Mouse (Mus musculus) heart, adult 2 months (tissue): ENCODE results near the gene Zbtb6. TPM values are rescaled to one million over a fixed set of nuclear protein-coding genes. Genes with fewer than 3 reads are reported as not detected.

ENCODE experiments used
- DNase-seq, 2 experiments: peaks; one replicate each; pipeline ENCODE4 v3.0.0; 2021
- H3K27ac ChIP-seq: fragments of 200-600 bp; 2 replicates; pipeline ENCODE4 v1.8.1; 2022
- H3K27me3 ChIP-seq: fragments of 200-500 bp; 2 replicates; pipeline ENCODE4 v1.6.1; 2012; ENCODE audit warnings: mild to moderate bottlenecking, low read length, inconsistent platforms, mixed read lengths; ENCODE audit not compliant: control insufficient read depth, insufficient read depth
- H3K36me3 ChIP-seq: fragments of 200-500 bp; 2 replicates; pipeline ENCODE4 v1.6.1; 2012; ENCODE audit warnings: low read length, inconsistent platforms; ENCODE audit not compliant: control insufficient read depth, insufficient read depth
- H3K4me1 ChIP-seq: fragments of 200-500 bp; 2 replicates; pipeline ENCODE4 v1.6.1; 2011; ENCODE audit warnings: low read length; ENCODE audit not compliant: control insufficient read depth, insufficient read depth
- H3K4me3 ChIP-seq: fragments of 200-600 bp; 2 replicates; pipeline ENCODE4 v1.8.1; 2022
- H3K79me2 ChIP-seq: fragments of 200-500 bp; replicated peaks from 2 replicates; pipeline ENCODE4 v1.6.1; 2012; ENCODE audit warnings: mild to moderate bottlenecking, inconsistent platforms, low read length, moderate library complexity, mixed read lengths; ENCODE audit not compliant: control insufficient read depth, insufficient read depth
- H3K9ac ChIP-seq: fragments of 200-500 bp; 2 replicates; pipeline ENCODE4 v1.6.1; 2012; ENCODE audit warnings: low read depth, mild to moderate bottlenecking, control low read depth, inconsistent platforms, low read length, mixed read lengths
- CTCF ChIP-seq: fragments of 200-600 bp; IDR thresholded peaks from 2 replicates; pipeline ENCODE4 v1.8.1; 2022; ENCODE audit warnings: antibody characterized with exemption, mild to moderate bottlenecking, moderate library complexity
- EP300 ChIP-seq: fragments of 200-500 bp; IDR thresholded peaks from 2 replicates; pipeline ENCODE4 v1.6.1; 2011; ENCODE audit warnings: low read depth, low read length, control low read depth; ENCODE audit not compliant: insufficient read depth
- POLR2A ChIP-seq: fragments of 200-500 bp; IDR thresholded peaks from 2 replicates; pipeline ENCODE4 v1.6.1; 2011; ENCODE audit warnings: mild to moderate bottlenecking, low read depth, low read length, control low read depth; ENCODE audit not compliant: insufficient read depth
- WGBS: fragments of 180-500 bp; shearing (Covaris S2); methylation state at CpG from one replicate; pipeline ENCODE4 v1.1.7; 2018; 5-methylcytosine and 5-hydroxymethylcytosine counted together
- intact Hi-C: fragments of 180-260 bp; cut with DNase I; formaldehyde crosslinking; loops from one replicate; pipeline ENCODE4 v1.15.1; 2025
- polyA plus RNA-seq: library from polyadenylated mRNA; depleted of rRNA; stranded (reverse); fragments of >200 nt; gene quantifications from 2 replicates; pipeline ENCODE4 v1.2.3, GENCODE M21; 2012
- total RNA-seq, 2 experiments: library from RNA; stranded (reverse); gene quantifications; 2 replicates each; pipeline ENCODE4 v1.2.3; 2021

The Zbtb6 gene
- total and polyA plus RNA-seq, 3 experiments, result 1.4 to 4.6 (median 4.4) TPM

DNA sequence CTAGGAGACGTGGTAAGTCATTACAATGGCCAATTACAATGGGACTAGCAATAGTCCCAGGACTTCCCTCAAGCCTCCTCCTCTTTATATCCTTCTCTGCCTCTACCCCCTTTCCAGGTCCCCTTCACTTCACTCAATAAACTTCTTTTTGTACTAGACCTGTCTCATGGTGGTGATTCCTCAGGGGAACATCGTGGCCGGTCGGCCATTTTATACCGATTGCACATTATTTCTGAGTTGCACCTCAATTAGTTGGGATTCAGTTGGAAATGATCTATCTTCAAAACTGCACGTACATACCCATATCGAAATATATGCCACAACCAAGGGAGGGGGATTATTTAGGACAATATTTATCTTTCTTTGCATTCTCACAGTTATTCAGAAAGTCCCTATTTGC, 11.4 kb downstream of the Zbtb6 start:
- Histone ChIP-seq H3K9ac (no peak overlapping the region), H3K4me1 (peaks cover 2% of the 10 kb centered on the region), H3K27ac (no peak overlapping the region), H3K27me3 (no peaks in the 10 kb centered on the region), H3K4me3 (peak overlapping the region; percentile 80; the same call in 1 of the 2 replicates), H3K36me3 (peaks cover 4% of the 10 kb centered on the region; the same call in 1 of the 2 replicates), H3K79me2 (peaks cover 3% of the 10 kb centered on the region; the same call in 1 of the 2 replicates)
- WGBS, result 37% methylated on average over 7 of the region's 7 CpGs
- TF ChIP-seq EP300 (no peak), POLR2A (no peak), CTCF (no peak)
- intact Hi-C loops, result no loop called here
- DNase-seq, result no peak

DNA sequence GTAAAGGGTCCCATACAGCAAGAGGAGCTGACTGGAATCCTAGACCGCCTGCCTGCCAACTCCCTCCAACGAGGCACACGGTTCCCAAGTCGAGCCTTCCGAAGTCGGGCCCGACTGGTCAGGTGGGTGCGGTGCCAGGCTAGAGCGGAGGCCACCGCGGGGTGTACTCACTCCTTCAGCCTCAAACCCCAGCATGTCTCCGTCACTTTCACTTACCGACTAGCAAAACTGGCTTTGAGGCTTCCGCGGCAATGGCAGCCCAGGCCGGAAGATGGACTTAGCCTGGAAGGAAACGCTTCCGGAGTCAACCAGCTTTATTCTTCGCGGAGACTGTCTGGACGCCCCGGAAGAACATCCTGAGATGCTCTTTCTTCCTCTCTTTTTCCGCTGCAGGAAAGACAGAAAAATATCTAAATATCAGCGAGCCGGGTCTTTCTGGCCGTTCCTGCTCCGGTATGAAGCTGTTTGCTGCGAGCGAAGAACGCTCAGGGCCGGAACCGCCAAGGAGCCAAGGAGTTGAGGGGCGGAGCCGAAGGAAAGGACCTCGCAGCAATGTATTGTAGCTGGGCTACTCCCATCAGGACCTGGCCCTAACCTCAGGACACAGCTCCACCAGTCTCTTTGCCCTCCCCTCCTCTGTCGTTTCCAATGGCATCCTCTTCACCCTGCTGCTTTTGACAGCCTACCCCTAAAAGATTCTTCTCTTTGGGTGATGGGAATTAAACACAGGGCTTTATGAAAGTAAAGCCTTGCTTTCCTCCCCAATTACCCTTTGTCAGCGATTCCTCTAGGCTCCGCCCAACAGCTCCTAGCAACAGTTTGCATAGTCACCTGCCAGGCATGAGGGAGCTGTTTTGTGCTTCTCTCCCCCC, 12.1 kb downstream of the Zbtb6 start:
- WGBS, result under 1% methylated on average over 38 of the region's 38 CpGs
- Histone ChIP-seq H3K79me2 (peaks cover 3% of the 10 kb centered on the region; the same call in 1 of the 2 replicates), H3K4me3 (peak overlapping the region; percentile 80), H3K9ac (peak overlapping the region; percentile 86), H3K4me1 (peaks cover 2% of the 10 kb centered on the region), H3K36me3 (peaks cover 4% of the 10 kb centered on the region; the same call in 1 of the 2 replicates), H3K27me3 (no peaks in the 10 kb centered on the region), H3K27ac (peak overlapping the region; percentile 75)
- intact Hi-C loops, result no loop called here
- TF ChIP-seq CTCF (0 out of 2 replicates have a peak, but pooled peaks have one; percentile 16), EP300 (no peak; the same call in 1 of the 2 replicates), POLR2A (peak; percentile 73)
- DNase-seq, result peak; percentile 76 to 88

DNA sequence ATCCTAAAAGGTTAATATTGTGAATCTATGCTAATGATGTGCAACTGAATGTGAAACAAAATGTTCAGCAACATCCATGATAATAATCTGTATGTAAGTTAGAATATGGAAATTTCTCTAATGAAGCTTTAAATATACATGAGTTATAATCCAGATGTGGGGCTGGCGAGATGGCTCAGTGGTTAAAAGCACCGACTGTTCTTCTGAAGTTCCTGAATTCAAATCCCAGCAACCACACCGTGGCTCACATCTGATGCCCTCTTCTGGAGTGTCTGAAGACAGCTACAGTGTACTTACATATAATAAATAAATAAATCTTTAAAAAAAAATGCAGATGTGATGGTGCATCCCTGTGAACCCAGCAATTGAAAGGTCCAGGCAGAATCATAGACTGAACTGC, 19.3 kb downstream of the Zbtb6 start:
- Histone ChIP-seq H3K79me2 (peaks cover 5% of the 10 kb centered on the region; the same call in 1 of the 2 replicates), H3K4me1 (peaks cover 1% of the 10 kb centered on the region), H3K27ac (no peak overlapping the region; the same call in 1 of the 2 replicates), H3K9ac (no peak overlapping the region), H3K36me3 (no peaks in the 10 kb centered on the region; the same call in none of the 2 replicates), H3K27me3 (no peaks in the 10 kb centered on the region), H3K4me3 (no peak overlapping the region)
- WGBS, result 37% methylated on average over 3 of the region's 3 CpGs
- intact Hi-C loops, result loop anchor here (5.0 kb wide), 1 partner anchor 64 kb away; no protein-coding TSS in a partner anchor
- DNase-seq, result no peak
- TF ChIP-seq CTCF, result no peak
- TF ChIP-seq POLR2A, result no peak
- TF ChIP-seq EP300, result no peak

DNA sequence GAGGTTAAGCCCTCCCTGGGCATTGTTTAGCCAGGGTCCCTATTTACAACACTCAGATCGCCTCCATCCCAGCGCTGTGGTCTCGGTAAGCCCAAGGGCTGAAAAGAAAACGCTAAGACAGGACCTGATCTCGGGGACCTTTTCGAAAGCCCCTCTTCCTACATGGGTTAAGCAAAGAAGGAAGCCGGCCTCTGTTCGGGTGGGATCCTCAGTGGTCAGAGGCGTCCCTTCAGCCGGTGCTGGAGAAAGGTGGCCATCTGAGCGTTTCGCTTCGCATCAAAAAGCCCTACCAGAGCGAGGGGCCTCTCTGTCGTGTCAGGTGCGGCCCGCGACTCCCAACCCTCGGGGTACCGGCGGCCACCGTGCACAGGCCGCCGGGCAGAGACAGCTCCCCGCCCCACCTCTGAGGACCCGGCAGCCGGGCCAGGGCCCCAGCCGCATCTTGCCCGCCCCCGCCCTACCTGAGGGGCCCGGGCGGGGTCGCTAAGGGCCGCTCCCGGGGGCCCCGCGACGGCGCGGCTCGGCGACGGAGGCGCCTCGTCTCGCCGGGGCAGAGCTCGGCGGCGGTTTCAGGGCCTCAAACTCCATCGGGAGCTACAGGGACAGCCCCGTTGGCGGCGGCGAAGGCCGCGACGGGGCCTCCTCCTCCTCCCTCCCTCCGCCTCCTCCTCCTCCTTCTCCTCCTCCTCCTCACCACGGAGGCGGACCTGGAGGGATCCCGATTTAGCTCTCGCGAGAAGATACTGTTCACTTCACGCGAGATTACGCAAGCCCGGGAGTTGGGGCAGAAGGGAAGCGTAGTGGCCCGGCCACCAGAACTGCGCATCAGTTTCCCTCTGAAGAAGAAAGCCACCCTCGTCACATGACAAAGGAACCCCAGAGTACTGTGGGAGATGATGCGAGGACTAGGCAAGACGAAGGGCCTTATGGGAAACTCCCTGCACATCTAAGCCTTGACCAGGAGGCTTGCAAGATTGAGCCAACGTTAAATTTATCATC, 20.4 kb downstream of the Zbtb6 start, which contains the start of gene Rc3h2:
Rc3h2 (minus strand) TSS at position 598 of the 999 bp plus-strand sequence.
- peak; percentile 92 to 96 for DNase-seq
- H3K4me1 ChIP-seq, result peaks cover 1% of the 10 kb centered on the region
- H3K9ac ChIP-seq, result peak within 1 kb of the TSS; percentile 82
- H3K36me3 ChIP-seq, result no peaks in the 10 kb centered on the region; the same call in 1 of the 2 replicates
- H3K79me2 ChIP-seq, result peaks cover 5% of the 10 kb centered on the region; the same call in 1 of the 2 replicates
- no peaks in the 10 kb centered on the region for H3K27me3 ChIP-seq
- peak within 1 kb of the TSS; percentile 74 for H3K4me3 ChIP-seq
- intact Hi-C loops, result loop anchor here (5.0 kb wide), 1 partner anchor 65 kb away; no protein-coding TSS in a partner anchor
- TF ChIP-seq CTCF (no peak), EP300 (peak; percentile 77), POLR2A (peak; percentile 97)
- peak within 1 kb of the TSS; percentile 80 for H3K27ac ChIP-seq
- under 1% methylated on average over 73 of the region's 75 CpGs for WGBS

DNA sequence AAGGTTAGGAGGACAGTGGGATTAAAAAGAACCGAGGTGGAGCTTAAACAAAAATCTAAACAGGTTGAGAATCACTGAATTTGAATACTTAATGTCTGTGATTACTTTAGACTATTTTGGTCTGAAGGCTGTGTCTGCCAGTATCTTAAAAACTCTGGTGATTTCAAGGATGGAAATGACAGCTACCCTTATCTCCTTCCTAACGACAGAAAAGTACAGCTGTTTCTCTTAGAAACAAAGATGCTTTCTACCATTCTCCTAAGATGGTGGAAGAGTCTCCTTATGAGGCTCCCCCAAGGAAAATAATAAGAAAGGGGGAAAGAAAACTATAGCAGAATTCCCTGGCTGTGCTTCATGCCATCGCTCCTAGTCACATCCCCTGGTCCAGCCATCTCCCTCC, 21.1 kb downstream of the Zbtb6 start:
- Histone ChIP-seq H3K4me1 (peaks cover 1% of the 10 kb centered on the region), H3K79me2 (peaks cover 5% of the 10 kb centered on the region; the same call in 1 of the 2 replicates), H3K27me3 (no peaks in the 10 kb centered on the region), H3K9ac (peak overlapping the region; percentile 82), H3K27ac (peak overlapping the region; percentile 80), H3K36me3 (no peaks in the 10 kb centered on the region; the same call in 1 of the 2 replicates), H3K4me3 (peak overlapping the region; percentile 74)
- intact Hi-C loops, result loop anchor here (5.0 kb wide), 1 partner anchor 65 kb away; no protein-coding TSS in a partner anchor
- DNase-seq, result no peak
- 4% methylated on average over 3 of the region's 3 CpGs for WGBS
- TF ChIP-seq POLR2A (no peak), CTCF (no peak), EP300 (no peak)
